Mouse (Mus musculus): ENCODE data around the gene Lmo2. TPM values are rescaled to one million over a fixed set of nuclear protein-coding genes. Genes with fewer than 3 reads are reported as not detected.

The Lmo2 gene
- polyA plus RNA-seq (2012; rRNA removed; ENCODE audit: low replicate concordance) = 25.8 and 28.9 TPM in 2 replicates

DNA sequence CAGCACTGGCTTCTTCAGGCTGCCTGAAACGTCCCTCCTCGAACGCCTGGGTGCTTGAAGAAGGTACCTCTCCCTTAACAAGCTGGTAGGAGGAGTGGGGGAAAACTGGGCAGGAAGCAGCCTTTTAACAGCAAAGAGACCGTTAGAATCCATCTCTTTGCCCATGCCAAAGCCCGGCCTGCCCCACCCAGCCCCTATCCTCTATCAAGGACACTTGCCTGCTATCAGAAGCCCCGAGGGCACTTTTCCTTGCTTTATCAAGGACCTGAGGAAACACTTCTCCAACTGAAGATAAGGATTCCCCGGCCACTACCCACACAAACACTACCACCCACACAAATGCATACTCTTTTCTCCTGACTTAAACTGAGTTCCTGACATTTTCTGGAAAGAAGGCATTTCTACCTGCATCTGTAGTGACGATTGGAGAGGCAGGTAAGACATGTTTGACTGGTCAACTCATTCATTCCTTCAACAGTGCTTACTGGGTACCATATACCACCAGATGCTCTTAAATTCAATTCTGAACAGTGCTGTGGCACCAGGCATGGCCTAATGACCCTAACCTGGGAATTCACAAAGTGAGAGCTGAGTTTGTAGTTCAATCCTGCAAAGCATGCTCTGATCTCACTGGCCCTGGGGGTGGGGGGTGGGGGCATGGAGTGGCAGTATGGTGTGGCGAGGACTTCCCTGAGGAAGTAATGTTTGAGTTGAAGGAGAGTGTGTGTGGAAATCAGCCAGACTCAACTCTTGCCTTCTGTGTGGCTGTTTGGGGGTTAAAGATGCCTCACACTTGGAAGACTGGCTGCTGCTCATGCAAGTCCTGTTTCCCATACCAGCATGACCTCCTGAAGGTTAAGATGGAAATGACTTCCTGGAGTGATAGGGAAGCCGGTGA is at the start of gene Lmo2:
Gene Lmo2 (plus strand): TSS at position 338 of the 898 bp plus-strand sequence.

DNA sequence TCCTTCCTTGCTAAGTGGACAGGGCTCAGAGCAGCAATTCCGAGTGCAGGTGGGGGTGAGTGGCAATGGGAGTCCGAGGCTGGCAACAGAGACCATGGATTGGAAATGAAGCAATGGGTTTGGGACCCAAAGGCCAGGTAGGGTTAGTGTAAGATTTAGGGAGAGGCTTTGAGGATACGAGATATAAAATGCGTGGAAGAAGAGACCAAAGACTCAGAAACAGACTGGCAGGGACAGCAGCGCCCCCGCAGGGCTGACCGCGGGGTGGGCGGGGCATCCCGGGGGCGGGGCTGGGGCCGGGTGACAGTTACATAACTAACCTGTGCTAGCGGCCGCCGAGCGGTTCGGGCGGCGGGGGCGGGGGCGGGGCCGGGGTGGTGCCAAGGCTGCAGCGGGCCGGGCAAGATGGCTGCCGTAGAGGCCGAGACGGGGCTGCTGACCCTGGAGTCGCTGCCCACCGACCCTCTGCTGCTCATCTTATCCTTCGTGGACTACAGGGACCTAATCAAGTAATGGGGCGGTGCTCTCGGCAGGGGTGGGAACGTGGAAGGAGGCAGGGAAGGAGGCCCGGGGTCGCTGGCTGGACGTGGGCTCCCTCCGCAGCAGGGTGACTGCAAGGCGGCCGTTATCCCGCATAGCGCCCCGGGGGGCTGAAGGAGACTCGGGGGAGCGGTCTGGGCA is 69.8 kb downstream of the Lmo2 start, which contains the start of gene Fbxo3:
Gene Fbxo3 (plus strand): TSS at position 264 of the 681 bp plus-strand sequence.

DNA sequence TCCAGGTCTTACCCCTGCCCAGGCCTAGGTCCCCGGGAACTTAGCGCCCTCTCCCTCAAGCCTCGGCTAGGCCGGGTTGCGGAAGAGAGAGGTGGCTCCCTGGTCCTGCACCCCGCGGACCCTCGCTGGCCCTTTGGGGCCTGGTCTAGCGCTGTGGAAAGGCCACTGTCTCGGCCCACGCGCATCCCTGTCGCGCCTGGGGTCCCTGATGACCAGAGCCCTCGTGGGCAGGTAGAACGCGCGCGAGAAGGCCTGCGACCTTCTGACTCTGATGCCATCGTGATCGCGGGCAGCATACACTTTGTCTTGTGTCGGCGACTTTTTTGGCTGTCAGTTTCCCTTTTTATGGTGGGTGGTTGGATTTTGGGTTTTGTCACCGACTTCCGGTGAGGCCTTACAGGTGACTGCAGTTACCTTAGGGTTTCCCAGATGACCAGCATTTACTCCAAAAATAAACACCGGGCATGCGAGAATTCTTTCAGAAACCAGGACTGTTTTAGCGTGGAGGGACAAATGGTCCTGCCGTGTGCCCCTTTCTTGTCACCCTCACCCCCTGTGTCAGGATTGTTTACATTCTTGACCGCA is 70.4 kb downstream of the Lmo2 start, which contains the start of gene 4931422A03Rik:
Gene 4931422A03Rik (minus strand): TSS at position 223 of the 585 bp plus-strand sequence.

Other genes starting within 250 kb of the Lmo2 start
- 40.4 and 85.0 TPM in 2 replicates for gene Nat10, start 196.7 kb upstream of the Lmo2 start, polyA plus RNA-seq (2012; rRNA removed; ENCODE audit: low replicate concordance)
- gene Caprin1, start 160.3 kb upstream of the Lmo2 start, polyA plus RNA-seq (2012; rRNA removed; ENCODE audit: low replicate concordance) = 136 and 204 TPM in 2 replicates
- gene Fbxo3, start 69.7 kb downstream of the Lmo2 start, polyA plus RNA-seq (2012; rRNA removed; ENCODE audit: low replicate concordance) = 25.4 and 29.3 TPM in 2 replicates
- not detected in 2 replicates for gene 4931422A03Rik, start 70.4 kb downstream of the Lmo2 start, polyA plus RNA-seq (2012; rRNA removed; ENCODE audit: low replicate concordance)
- gene Gm10912, start 107.8 kb downstream of the Lmo2 start, polyA plus RNA-seq (2012; rRNA removed; ENCODE audit: low replicate concordance) = not detected in 2 replicates
- gene Gm10799, start 110.6 kb downstream of the Lmo2 start, polyA plus RNA-seq (2012; rRNA removed; ENCODE audit: low replicate concordance) = not detected in 2 replicates
- 12.3 and 22.3 TPM in 2 replicates for gene Cd59b, start 111.9 kb downstream of the Lmo2 start, polyA plus RNA-seq (2012; rRNA removed; ENCODE audit: low replicate concordance)
- gene Cd59a, start 137.8 kb downstream of the Lmo2 start, polyA plus RNA-seq (2012; rRNA removed; ENCODE audit: low replicate concordance) = 28.1 and 169 TPM in 2 replicates
- gene A930018P22Rik, start 164.8 kb downstream of the Lmo2 start, polyA plus RNA-seq (2012; rRNA removed; ENCODE audit: low replicate concordance) = 0.32 and 1.2 TPM in 2 replicates